Mouse (Mus musculus): Measurements from ENCODE around the gene Gm47995.
"Not testable (repeated sequence)": the region's sequence is repeated elsewhere in the genome, so short reads cannot be mapped to it uniquely, and the experiment has no call there.

Gm47995 gene

GRCm38 (mm10) chr1:151198120-151198519 lies at the start of gene Gm47995:
Gm47995 (plus strand) TSS chr1:151198448.
- peak; percentile 3 for DNase-seq (ENCODE audit: low read depth)

- DNase-seq (ENCODE audit: low read depth): no peak
Observed at GRCm38 (mm10) chr1:151150211-151150610, 48.0 kb upstream of the Gm47995 start.

GRCm38 (mm10) chr1:151151089-151151488 lies 47.2 kb upstream of the Gm47995 start:
- no peak for DNase-seq (ENCODE audit: low read depth)

GRCm38 (mm10) chr1:151153056-151153652 lies 45.1 kb upstream of the Gm47995 start:
- DNase-seq (ENCODE audit: low read depth): no peak

- DNase-seq (ENCODE audit: low read depth): not testable (repeated sequence)
Observed at GRCm38 (mm10) chr1:151154131-151154530, 44.1 kb upstream of the Gm47995 start.

GRCm38 (mm10) chr1:151156129-151156528 lies 42.1 kb upstream of the Gm47995 start:
- no peak for DNase-seq (ENCODE audit: low read depth)

- no peak for DNase-seq (ENCODE audit: low read depth)
Observed at GRCm38 (mm10) chr1:151156777-151157632, 41.2 kb upstream of the Gm47995 start.

- no peak for DNase-seq (ENCODE audit: low read depth)
Observed at GRCm38 (mm10) chr1:151157963-151158856, 40.0 kb upstream of the Gm47995 start.

GRCm38 (mm10) chr1:151158857-151159510 lies 39.3 kb upstream of the Gm47995 start:
- DNase-seq (ENCODE audit: low read depth): no peak

- DNase-seq (ENCODE audit: low read depth): no peak
Observed at GRCm38 (mm10) chr1:151166031-151166430, 32.2 kb upstream of the Gm47995 start.

GRCm38 (mm10) chr1:151167297-151168047 lies 30.8 kb upstream of the Gm47995 start:
- DNase-seq (ENCODE audit: low read depth): no peak

GRCm38 (mm10) chr1:151168637-151169036 lies 29.6 kb upstream of the Gm47995 start:
- DNase-seq (ENCODE audit: low read depth): no peak

- no peak for DNase-seq (ENCODE audit: low read depth)
Observed at GRCm38 (mm10) chr1:151171572-151172461, 26.4 kb upstream of the Gm47995 start.

GRCm38 (mm10) chr1:151177030-151177936 lies 21.0 kb upstream of the Gm47995 start:
- DNase-seq (ENCODE audit: low read depth): no peak

- no peak for DNase-seq (ENCODE audit: low read depth)
Observed at GRCm38 (mm10) chr1:151177937-151178271, 20.3 kb upstream of the Gm47995 start.

- DNase-seq (ENCODE audit: low read depth): no peak
Observed at GRCm38 (mm10) chr1:151178505-151179083, 19.7 kb upstream of the Gm47995 start.

GRCm38 (mm10) chr1:151180167-151180566 lies 18.1 kb upstream of the Gm47995 start:
- no peak for DNase-seq (ENCODE audit: low read depth)

GRCm38 (mm10) chr1:151182266-151182665 lies 16.0 kb upstream of the Gm47995 start, which contains the start of gene Gm47985:
Gm47985 (plus strand) TSS chr1:151182537.
- DNase-seq (ENCODE audit: low read depth): not testable (repeated sequence)

GRCm38 (mm10) chr1:151186186-151186585 lies 12.1 kb upstream of the Gm47995 start:
- DNase-seq (ENCODE audit: low read depth): not testable (repeated sequence)
